Mouse (Mus musculus) left cerebral cortex, adult 11 months (tissue): Measurements from ENCODE around the gene Ogfod2.
A peak's percentile ranks its signal among the peaks of the same experiment; 100 is the strongest.

Experiments
- DNase-seq: peaks from one replicate; pipeline ENCODE4 v3.0.0; 2022; ENCODE audit warnings: low spot score

The Ogfod2 gene

GRCm38 (mm10) chr5:124155943-124156342 is 43.8 kb downstream of the Ogfod2 start:
- no peak for DNase-seq

- DNase-seq = no peak
These were observed 46.2 kb downstream of the Ogfod2 start for GRCm38 (mm10) chr5:124158305-124158704.

- DNase-seq = no peak
These were observed 47.4 kb downstream of the Ogfod2 start for GRCm38 (mm10) chr5:124159453-124159852.

- no peak for DNase-seq
These were observed 49.7 kb downstream of the Ogfod2 start for GRCm38 (mm10) chr5:124161831-124162230.

GRCm38 (mm10) chr5:124162577-124162976 is 50.5 kb downstream of the Ogfod2 start:
- peak; percentile 62 for DNase-seq

- DNase-seq = no peak
These were observed 51.3 kb downstream of the Ogfod2 start for GRCm38 (mm10) chr5:124163445-124163844.
